Mouse (Mus musculus): ENCODE data around the gene Larp4. TPM values are rescaled to one million over a fixed set of nuclear protein-coding genes. Genes with fewer than 3 reads are reported as not detected.

Gene Larp4
- 56.8 TPM for polyA plus RNA-seq (2017; shearing (Covaris generic))

DNA sequence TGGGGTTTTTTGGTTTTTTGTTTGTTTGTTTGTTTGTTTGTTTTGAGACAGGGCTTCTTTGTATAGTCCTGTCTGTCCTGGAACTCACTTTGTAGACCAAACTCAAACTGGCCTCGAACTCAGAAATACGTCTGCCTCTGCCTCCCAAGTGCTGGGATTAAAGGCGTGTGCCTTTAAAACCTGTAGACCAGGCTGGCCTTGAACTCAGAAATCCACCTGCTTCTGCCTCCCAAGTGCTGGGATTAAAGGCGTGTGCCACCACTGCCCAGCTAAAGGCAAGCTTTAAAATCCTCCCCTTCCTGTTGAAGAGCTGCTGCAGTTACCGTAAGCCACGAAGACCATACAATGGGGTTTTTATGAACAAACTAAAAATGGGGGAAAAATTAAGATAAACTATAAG, at the start of gene Larp4:
Larp4 (plus strand) TSS at position 301 of the 400 bp plus-strand sequence.

GRCm38 (mm10) chr15:99966961-99967360, 2.9 kb upstream of the Larp4 start, which contains the start of gene Fam186a:
TSS of gene Fam186a (minus strand) at chr15:99967061.

DNA sequence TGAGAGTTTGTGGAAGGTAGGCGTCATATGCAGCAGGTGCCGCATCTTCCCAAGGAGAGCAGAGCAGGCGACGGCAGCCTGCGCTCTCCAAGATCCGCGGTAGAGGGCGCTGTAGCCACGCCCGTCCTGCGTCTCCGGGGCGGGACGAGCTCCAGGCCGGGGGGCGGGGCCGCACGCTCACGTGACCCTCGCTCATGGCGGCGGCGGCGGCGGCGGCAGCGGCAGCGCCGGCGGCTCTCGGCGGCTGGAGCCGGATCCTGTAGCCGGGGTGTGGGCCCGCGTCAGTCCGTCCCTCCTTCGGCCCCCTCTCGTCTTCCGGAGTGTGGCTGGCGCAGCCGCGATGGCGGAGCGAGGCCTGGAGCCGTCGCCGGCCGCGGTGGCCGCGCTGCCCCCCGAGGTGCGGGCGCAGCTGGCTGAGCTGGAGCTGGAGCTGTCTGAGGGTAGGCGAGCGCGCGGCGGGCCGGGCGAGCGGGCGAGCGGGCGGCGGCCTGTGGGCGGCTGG, 68.7 kb downstream of the Larp4 start, which contains the start of gene Dip2b:
Dip2b (plus strand) TSS at position 195 of the 502 bp plus-strand sequence.

Other genes with a start within 250 kb of the Larp4 start
- 115 TPM for gene Cox14, start 244.4 kb upstream of the Larp4 start, polyA plus RNA-seq (2017; shearing (Covaris generic))
- gene Cers5, start 197.2 kb upstream of the Larp4 start, polyA plus RNA-seq (2017; shearing (Covaris generic)) = 64.6 TPM
- gene Lima1, start 94.6 kb upstream of the Larp4 start, polyA plus RNA-seq (2017; shearing (Covaris generic)) = 0.54 TPM
- not detected for gene Fam186a, start 3.0 kb upstream of the Larp4 start, polyA plus RNA-seq (2017; shearing (Covaris generic))
- gene Dip2b, start 68.6 kb downstream of the Larp4 start, polyA plus RNA-seq (2017; shearing (Covaris generic)) = 43.5 TPM

Measured in effector memory CD4-positive, alpha-beta T cell, adult 5 months (primary cell).